Mouse (Mus musculus): Measurements from ENCODE around the gene Slc25a39. TPM values are rescaled to one million over a fixed set of nuclear protein-coding genes. Genes with fewer than 3 reads are reported as not detected.

The Slc25a39 gene
- polyA plus RNA-seq, 1 experiment from 2014 or later, result 234 TPM

DNA sequence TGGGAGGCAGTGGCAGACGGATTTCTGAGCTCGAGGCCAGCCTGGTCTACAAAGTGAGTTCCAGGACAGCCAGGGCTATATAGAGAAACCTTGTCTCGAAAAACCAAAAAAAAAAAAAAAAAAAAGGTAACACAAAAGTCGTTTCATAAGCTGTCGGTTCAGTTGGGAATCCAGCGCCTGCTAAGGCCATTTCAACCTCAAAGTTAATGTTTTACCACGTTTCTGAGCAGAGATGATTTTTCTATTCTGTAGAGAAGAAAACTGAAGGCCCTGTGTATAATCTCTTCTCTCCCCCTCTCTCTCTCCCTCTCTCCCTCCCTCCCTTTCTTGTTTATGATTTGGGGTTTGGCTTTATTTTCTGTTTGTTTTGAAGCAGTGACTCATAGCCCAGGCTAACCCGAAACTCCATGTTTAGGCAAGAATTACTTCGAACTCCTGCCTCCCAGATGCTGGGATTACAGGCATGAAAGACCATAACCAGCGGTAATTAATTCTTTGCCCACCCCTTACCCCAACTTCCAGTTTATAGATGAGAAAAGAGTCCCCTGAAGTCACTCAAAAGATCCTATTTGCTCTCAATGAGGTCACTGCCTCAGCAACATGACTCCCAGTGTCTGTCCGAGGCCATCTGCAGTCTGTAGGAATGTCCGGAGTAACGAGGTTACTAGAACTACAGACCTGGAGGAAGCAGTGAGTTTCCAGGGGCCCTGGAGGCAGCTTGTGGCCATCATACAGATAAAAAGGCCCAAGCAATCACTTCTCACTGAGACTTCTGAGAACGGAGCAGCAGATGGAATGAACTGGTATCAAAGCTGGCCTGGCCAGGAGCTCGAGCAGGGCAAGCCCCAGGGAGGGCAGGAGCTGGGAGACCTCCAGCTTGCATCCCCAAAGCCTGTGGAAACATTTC is 1.4 kb upstream of the Slc25a39 start:
- peak overlapping the region; percentile 58 for H3K9ac ChIP-seq (ENCODE audit: low read length)
- no peaks in the 10 kb centered on the region for H3K9me3 ChIP-seq (ENCODE audit: control insufficient read depth, low read length)
- no peaks in the 10 kb centered on the region for H3K27me3 ChIP-seq (ENCODE audit: control insufficient read depth, insufficient read depth, low read depth, low read length)
- ATAC-seq (ENCODE audit: low read depth), result no peak
- H3K36me3 ChIP-seq (ENCODE audit: control insufficient read depth, insufficient read depth, low read length), result peaks cover 3% of the 10 kb centered on the region; the same call in 1 of the 2 replicates
- H3K27ac ChIP-seq (ENCODE audit: low read length), result peak overlapping the region; percentile 71
- H3K4me2 ChIP-seq (ENCODE audit: low read depth, low read length), result peak overlapping the region; percentile 95
- 32% methylated on average over 15 of the region's 15 CpGs for WGBS
- peaks cover 24% of the 10 kb centered on the region for H3K4me1 ChIP-seq (replicated peaks; ENCODE audit: control insufficient read depth, insufficient read depth, low read length)
- H3K4me3 ChIP-seq (ENCODE audit: low read length), result peak overlapping the region; percentile 97

- Histone ChIP-seq H3K4me2 (ENCODE audit: low read depth, low read length) (peak overlapping the region; percentile 95), H3K4me1 (replicated peaks; ENCODE audit: control insufficient read depth, insufficient read depth, low read length) (peaks cover 24% of the 10 kb centered on the region), H3K27ac (ENCODE audit: low read length) (peak overlapping the region; percentile 94), H3K27me3 (ENCODE audit: control insufficient read depth, insufficient read depth, low read depth, low read length) (no peaks in the 10 kb centered on the region), H3K4me3 (ENCODE audit: low read length) (peak overlapping the region; percentile 97), H3K9me3 (ENCODE audit: control insufficient read depth, low read length) (no peaks in the 10 kb centered on the region), H3K36me3 (ENCODE audit: control insufficient read depth, insufficient read depth, low read length) (peaks cover 8% of the 10 kb centered on the region; the same call in 1 of the 2 replicates), H3K9ac (ENCODE audit: low read length) (peak overlapping the region; percentile 95)
- WGBS, result under 1% methylated on average over 32 of the region's 32 CpGs
- ATAC-seq (ENCODE audit: low read depth), result peak; percentile 90
Observed at GRCm38 (mm10) chr11:102408344-102408876, 664 bp upstream of the Slc25a39 start.

DNA sequence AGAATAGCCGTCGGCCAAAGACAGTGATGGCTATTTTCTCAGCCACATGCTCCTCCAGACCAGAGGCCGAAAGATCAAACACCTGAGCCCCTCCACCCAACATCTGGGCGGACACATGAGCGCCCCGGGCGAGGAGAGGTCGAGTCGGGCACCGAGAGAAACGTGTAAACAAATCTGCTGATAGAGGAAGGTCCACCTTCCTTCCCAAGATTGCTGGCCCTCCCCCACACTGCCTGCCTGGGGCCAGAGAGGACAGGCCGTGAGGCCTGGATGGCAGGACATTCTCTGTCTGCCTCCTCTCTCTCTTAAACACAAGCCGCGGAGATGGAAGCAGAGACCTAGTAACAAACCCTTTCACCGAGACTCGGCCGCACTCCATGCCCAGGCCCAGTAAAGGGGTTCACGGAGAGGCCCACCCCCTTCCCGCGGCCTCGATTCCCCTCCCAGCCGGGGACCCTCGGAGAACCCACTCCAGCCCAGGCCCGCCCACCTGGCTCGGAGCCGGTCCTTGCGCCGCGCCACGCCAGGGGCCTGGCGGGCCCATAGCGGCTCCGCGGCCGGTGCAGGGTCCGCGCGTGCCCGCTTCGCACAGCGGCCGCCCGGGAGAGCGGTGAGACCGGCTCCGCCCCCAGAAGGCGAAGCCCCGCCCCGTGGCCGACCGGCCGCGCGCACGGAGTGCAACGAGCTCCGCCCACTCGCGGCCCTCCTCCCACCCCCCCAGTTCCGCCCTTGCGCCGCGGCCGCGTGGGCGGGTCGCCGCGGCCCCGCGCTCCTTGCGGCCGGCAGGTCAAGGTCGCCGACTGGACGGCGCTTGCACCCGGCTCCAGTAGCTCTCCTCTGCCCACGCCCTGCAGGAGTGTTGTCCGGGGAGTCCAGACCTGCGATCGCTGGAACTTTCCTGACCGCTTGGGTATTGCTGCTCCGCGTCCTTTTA is 579 bp downstream of the Slc25a39 start:
- Histone ChIP-seq H3K4me2 (ENCODE audit: low read depth, low read length) (peak overlapping the region; percentile 95), H3K36me3 (ENCODE audit: control insufficient read depth, insufficient read depth, low read length) (peaks cover 18% of the 10 kb centered on the region), H3K4me1 (replicated peaks; ENCODE audit: control insufficient read depth, insufficient read depth, low read length) (peaks cover 24% of the 10 kb centered on the region), H3K27me3 (ENCODE audit: control insufficient read depth, insufficient read depth, low read depth, low read length) (no peaks in the 10 kb centered on the region), H3K9me3 (ENCODE audit: control insufficient read depth, low read length) (no peaks in the 10 kb centered on the region), H3K27ac (ENCODE audit: low read length) (peak overlapping the region; percentile 94), H3K9ac (ENCODE audit: low read length) (peak overlapping the region; percentile 95), H3K4me3 (ENCODE audit: low read length) (peak overlapping the region; percentile 97)
- peak; percentile 79 for ATAC-seq (ENCODE audit: low read depth)
- WGBS, result under 1% methylated on average over 71 of the region's 85 CpGs

DNA sequence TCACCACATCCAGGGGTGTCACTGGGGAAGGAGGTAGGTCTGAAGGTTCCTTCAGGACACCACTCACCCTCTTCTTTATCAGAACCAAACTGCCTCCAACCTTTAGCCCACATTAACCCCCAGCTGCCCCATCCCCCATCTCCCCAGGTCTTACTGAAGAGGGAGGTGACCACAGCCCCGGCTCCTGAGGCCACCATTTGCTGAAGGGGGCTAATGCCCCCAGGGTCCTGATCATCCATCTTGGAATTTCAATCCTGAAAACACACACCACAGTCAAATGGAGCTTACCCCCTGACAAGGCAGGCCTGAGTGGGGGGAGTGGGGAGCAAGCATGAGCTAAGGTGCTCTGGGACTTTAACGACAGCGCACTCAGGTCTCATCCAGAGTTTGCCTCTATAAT is 1.3 kb downstream of the Slc25a39 start:
- Histone ChIP-seq H3K36me3 (ENCODE audit: control insufficient read depth, insufficient read depth, low read length) (peaks cover 18% of the 10 kb centered on the region), H3K4me1 (replicated peaks; ENCODE audit: control insufficient read depth, insufficient read depth, low read length) (peaks cover 24% of the 10 kb centered on the region), H3K27ac (ENCODE audit: low read length) (peak overlapping the region; percentile 94), H3K4me2 (ENCODE audit: low read depth, low read length) (peak overlapping the region; percentile 95), H3K27me3 (ENCODE audit: control insufficient read depth, insufficient read depth, low read depth, low read length) (no peaks in the 10 kb centered on the region), H3K9me3 (ENCODE audit: control insufficient read depth, low read length) (no peaks in the 10 kb centered on the region), H3K9ac (ENCODE audit: low read length) (peak overlapping the region; percentile 95), H3K4me3 (ENCODE audit: low read length) (peak overlapping the region; percentile 97)
- WGBS, result 6% methylated on average over 3 of the region's 3 CpGs
- ATAC-seq (ENCODE audit: low read depth), result no peak

DNA sequence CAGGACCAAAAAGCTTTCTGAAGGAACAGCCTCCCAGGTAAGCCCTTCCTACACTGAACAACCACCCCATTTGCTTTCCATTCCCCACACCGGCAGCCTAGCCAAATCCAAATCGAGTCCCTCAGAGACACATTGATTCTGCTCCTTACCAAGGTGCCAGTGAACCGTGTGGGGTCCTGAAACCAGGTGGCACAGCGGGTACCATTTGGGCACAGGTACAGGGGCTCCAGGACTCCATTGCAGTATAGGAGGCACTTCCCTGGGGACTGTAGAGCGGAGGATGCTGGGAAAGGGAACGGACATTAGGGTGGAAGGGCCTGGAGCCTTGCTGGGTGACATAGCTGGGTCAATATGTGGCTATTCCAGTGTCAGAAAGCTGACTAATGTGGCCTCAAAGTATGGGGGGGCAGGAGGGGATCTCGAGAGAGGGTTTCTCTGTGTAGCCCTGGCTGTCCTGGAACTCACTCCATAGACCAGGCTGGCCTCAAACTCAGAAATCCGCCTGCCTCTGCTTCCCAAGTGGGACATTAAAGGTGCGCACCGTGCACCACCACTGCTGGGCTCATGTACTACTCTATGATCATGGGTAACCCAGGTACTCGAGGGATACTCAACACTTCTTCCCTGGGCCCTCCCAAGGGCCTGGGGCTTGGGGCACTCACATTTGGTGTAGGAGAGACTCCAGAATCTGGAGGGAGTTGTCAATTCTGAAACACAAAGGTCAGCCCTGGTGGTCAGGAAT is 2.0 kb downstream of the Slc25a39 start:
- H3K36me3 ChIP-seq (ENCODE audit: control insufficient read depth, insufficient read depth, low read length), result peaks cover 18% of the 10 kb centered on the region
- H3K27me3 ChIP-seq (ENCODE audit: control insufficient read depth, insufficient read depth, low read depth, low read length), result no peaks in the 10 kb centered on the region
- no peak for ATAC-seq (ENCODE audit: low read depth)
- WGBS, result 79% methylated on average over 11 of the region's 11 CpGs
- peaks cover 22% of the 10 kb centered on the region for H3K4me1 ChIP-seq (replicated peaks; ENCODE audit: control insufficient read depth, insufficient read depth, low read length)
- H3K4me2 ChIP-seq (ENCODE audit: low read depth, low read length), result peak overlapping the region; percentile 95
- peak overlapping the region; percentile 34; the same call in 1 of the 2 replicates for H3K9ac ChIP-seq (ENCODE audit: low read length)
- H3K4me3 ChIP-seq (ENCODE audit: low read length), result no peak overlapping the region; the same call in 1 of the 2 replicates
- H3K9me3 ChIP-seq (ENCODE audit: control insufficient read depth, low read length), result no peaks in the 10 kb centered on the region
- H3K27ac ChIP-seq (ENCODE audit: low read length), result no peak overlapping the region

GRCm38 (mm10) chr11:102404161-102405010 is 3.4 kb downstream of the Slc25a39 start:
- Histone ChIP-seq H3K4me3 (ENCODE audit: low read length) (no peak overlapping the region), H3K9me3 (ENCODE audit: control insufficient read depth, low read length) (no peaks in the 10 kb centered on the region), H3K27ac (ENCODE audit: low read length) (no peak overlapping the region), H3K9ac (ENCODE audit: low read length) (no peak overlapping the region), H3K27me3 (ENCODE audit: control insufficient read depth, insufficient read depth, low read depth, low read length) (peaks cover 12% of the 10 kb centered on the region), H3K4me1 (replicated peaks; ENCODE audit: control insufficient read depth, insufficient read depth, low read length) (peaks cover 29% of the 10 kb centered on the region), H3K4me2 (ENCODE audit: low read depth, low read length) (no peak overlapping the region), H3K36me3 (ENCODE audit: control insufficient read depth, insufficient read depth, low read length) (peaks cover 18% of the 10 kb centered on the region)
- 69% methylated on average over 18 of the region's 18 CpGs for WGBS
- no peak for ATAC-seq (ENCODE audit: low read depth)

- no peak overlapping the region for H3K9ac ChIP-seq (ENCODE audit: low read length)
- H3K27ac ChIP-seq (ENCODE audit: low read length), result no peak overlapping the region
- ATAC-seq (ENCODE audit: low read depth), result no peak
- H3K9me3 ChIP-seq (ENCODE audit: control insufficient read depth, low read length), result no peaks in the 10 kb centered on the region
- 94% methylated on average over 11 of the region's 11 CpGs for WGBS
- H3K4me2 ChIP-seq (ENCODE audit: low read depth, low read length), result no peak overlapping the region
- no peak overlapping the region for H3K4me3 ChIP-seq (ENCODE audit: low read length)
- H3K36me3 ChIP-seq (ENCODE audit: control insufficient read depth, insufficient read depth, low read length), result peaks cover 18% of the 10 kb centered on the region
- H3K27me3 ChIP-seq (ENCODE audit: control insufficient read depth, insufficient read depth, low read depth, low read length), result peaks cover 19% of the 10 kb centered on the region
- peaks cover 34% of the 10 kb centered on the region for H3K4me1 ChIP-seq (replicated peaks; ENCODE audit: control insufficient read depth, insufficient read depth, low read length)
Observed at GRCm38 (mm10) chr11:102403657-102404056, 4.1 kb downstream of the Slc25a39 start.

Measured in lung, embryonic 16.5 days (tissue).